Comparison of ENCODE assay signal across 8 mouse cellular contexts in genomic region chr3:95972873-95973634, GRCm38 (mm10). TPM values are rescaled to one million over a fixed set of nuclear protein-coding genes. Genes with fewer than 3 reads are reported as not detected.
DNase-seq lines count a peak whose midpoint lies in the region; ATAC-seq lines count a peak whose summit lies in the region.

No protein-coding gene starts in this region.

- peaks cover 6% of the 10 kb centered on the region; the same call in 1 of the 2 replicates for H3K4me1 ChIP-seq in intestine, embryonic 16.5 days (ENCODE audit: control insufficient read depth, insufficient read depth, low read length)
- peaks cover 16% of the 10 kb centered on the region for H3K4me1 ChIP-seq in midbrain, embryonic 14.5 days (ENCODE audit: control insufficient read depth, insufficient read depth, low read length)

- peak overlapping the region; percentile 41 for H3K4me3 ChIP-seq in intestine, embryonic 16.5 days (ENCODE audit: low read length)
- H3K4me3 ChIP-seq in midbrain, embryonic 14.5 days (replicated peaks; ENCODE audit: low read depth, low read length): peak overlapping the region; percentile 26

- H3K9me3 ChIP-seq in intestine, embryonic 16.5 days (ENCODE audit: control insufficient read depth, low read length): no peaks in the 10 kb centered on the region
- no peaks in the 10 kb centered on the region for H3K9me3 ChIP-seq in midbrain, embryonic 14.5 days (ENCODE audit: control insufficient read depth, low read length)

- H3K27ac ChIP-seq in intestine, embryonic 16.5 days (ENCODE audit: low read length): peak overlapping the region; percentile 24; the same call in 1 of the 2 replicates
- H3K27ac ChIP-seq in midbrain, embryonic 14.5 days (replicated peaks; ENCODE audit: low read depth, low read length): peak overlapping the region; percentile 74

- DNase-seq in frontal cortex, postnatal 36 days (ENCODE audit: low spot score in 2 of 2): no peak
- DNase-seq in spleen, adult 18-20 months: peak; percentile 67 to 74
- DNase-seq in spleen, adult 12 weeks (ENCODE audit: low spot score): no peak
- DNase-seq in midbrain, embryonic 14.5 days: peak; percentile 82
- peak; percentile 85 to 86 for DNase-seq in thymus, postnatal 10 days (ENCODE audit: low spot score in 2 of 2)
- no peak for DNase-seq in right cerebral cortex, adult 2 months (ENCODE audit: low spot score in 2 of 2)

- H3K4me2 ChIP-seq in intestine, embryonic 16.5 days (ENCODE audit: low read depth, low read length): peak overlapping the region; percentile 57
- peak overlapping the region; percentile 59 for H3K4me2 ChIP-seq in midbrain, embryonic 14.5 days (ENCODE audit: low read length)

- H3K9ac ChIP-seq in intestine, embryonic 16.5 days (ENCODE audit: low read depth, low read length): peak overlapping the region; percentile 64
- H3K9ac ChIP-seq in midbrain, embryonic 14.5 days (replicated peaks; ENCODE audit: low read length): peak overlapping the region; percentile 44; the same call in 1 of the 2 replicates

- no peaks in the 10 kb centered on the region for H3K36me3 ChIP-seq in intestine, embryonic 16.5 days (ENCODE audit: control insufficient read depth, insufficient read depth, low read length)
- no peaks in the 10 kb centered on the region for H3K36me3 ChIP-seq in midbrain, embryonic 14.5 days (ENCODE audit: control insufficient read depth, insufficient read depth, low read length)

- 8% methylated on average over 34 of the region's 34 CpGs for WGBS in intestine, embryonic 16.5 days
- WGBS in midbrain, embryonic 14.5 days: 2% methylated on average over 34 of the region's 34 CpGs

- ATAC-seq in frontal cortex, adult (ENCODE audit: low TSS enrichment): peak; percentile 47; the same call in 1 of the 2 replicates
- peak; percentile 50; the same call in 1 of the 2 replicates for ATAC-seq in intestine, embryonic 16.5 days
- peak; percentile 74 for ATAC-seq in midbrain, embryonic 14.5 days (ENCODE audit: low FRiP score, low TSS enrichment)

- no peaks in the 10 kb centered on the region; the same call in 1 of the 2 replicates for H3K27me3 ChIP-seq in intestine, embryonic 16.5 days (replicated peaks; ENCODE audit: control insufficient read depth, insufficient read depth, low read length)
- H3K27me3 ChIP-seq in midbrain, embryonic 14.5 days (ENCODE audit: control insufficient read depth, insufficient read depth, low read length): no peaks in the 10 kb centered on the region

RNA-seq across cellular contexts. Expression of gene Plekho1, which starts 22.7 kb away (rescaled TPM):
- polyA plus RNA-seq in intestine, embryonic 16.5 days (2015; fragmentation: Nextera tagmentation; extraction: Ambion mirVana): 17.3 and 17.7 TPM in 2 replicates
- 63.5 and 70.6 TPM in 2 replicates for polyA plus RNA-seq in midbrain, embryonic 14.5 days (2014; fragmentation: Nextera tagmentation; extraction: Ambion mirVana)

RNA-seq across cellular contexts. Expression of gene Anp32e, which starts 44.0 kb away (rescaled TPM):
- polyA plus RNA-seq in intestine, embryonic 16.5 days (2015; fragmentation: Nextera tagmentation; extraction: Ambion mirVana): 140 and 150 TPM in 2 replicates
- polyA plus RNA-seq in midbrain, embryonic 14.5 days (2014; fragmentation: Nextera tagmentation; extraction: Ambion mirVana): 45.4 and 50.1 TPM in 2 replicates

Comparison
In these comparisons a context has a peak if more than half of its experiments do, and no peak if none do; other contexts are left out.
1. DNase-seq: peak in spleen, adult 18-20 months (2 of 2), midbrain, embryonic 14.5 days (single experiment) and thymus, postnatal 10 days (2 of 2); none in frontal cortex, postnatal 36 days (0 of 2), spleen, adult 12 weeks (single experiment) and right cerebral cortex, adult 2 months (0 of 2).
2. Peak in every context shown above with its lines, with median percentiles within 50 percentile points of each other: ATAC-seq.